Mouse (Mus musculus): ENCODE measurements around the gene Slc36a3. TPM values are rescaled to one million over a fixed set of nuclear protein-coding genes. Genes with fewer than 3 reads are reported as not detected.
"Not testable (repeated sequence)": the region's sequence is repeated elsewhere in the genome, so short reads cannot be mapped to it uniquely, and the experiment has no call there.

Slc36a3 gene
- total RNA-seq, 2 experiments from 2014 or later, result not detected

DNA sequence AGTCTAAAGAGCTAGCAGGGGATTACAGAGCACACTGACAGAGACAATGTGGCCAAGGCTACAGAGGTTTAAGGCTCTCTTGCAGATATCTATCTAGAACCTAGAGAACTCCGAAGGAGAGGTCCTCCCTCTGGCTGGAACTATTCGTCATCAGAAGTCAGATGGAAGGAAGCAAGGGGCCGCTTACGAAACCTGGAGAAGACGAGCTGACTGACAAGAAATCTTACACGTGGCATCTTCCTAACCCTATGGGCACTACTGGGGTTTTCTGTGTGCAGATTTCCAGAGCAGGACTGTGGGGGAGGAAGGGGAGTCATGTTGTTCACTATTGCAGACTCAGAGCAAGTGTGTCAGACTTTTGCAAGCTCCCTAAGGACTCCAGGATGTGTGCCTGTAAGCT is 4.1 kb downstream of the Slc36a3 start:
- ATAC-seq (replicated peaks; ENCODE audit: poor library complexity, severe bottlenecking), result peak; percentile 61

GRCm38 (mm10) chr11:55146855-55147254 is 4.7 kb downstream of the Slc36a3 start:
- no peak for ATAC-seq (replicated peaks; ENCODE audit: poor library complexity, severe bottlenecking)

DNA sequence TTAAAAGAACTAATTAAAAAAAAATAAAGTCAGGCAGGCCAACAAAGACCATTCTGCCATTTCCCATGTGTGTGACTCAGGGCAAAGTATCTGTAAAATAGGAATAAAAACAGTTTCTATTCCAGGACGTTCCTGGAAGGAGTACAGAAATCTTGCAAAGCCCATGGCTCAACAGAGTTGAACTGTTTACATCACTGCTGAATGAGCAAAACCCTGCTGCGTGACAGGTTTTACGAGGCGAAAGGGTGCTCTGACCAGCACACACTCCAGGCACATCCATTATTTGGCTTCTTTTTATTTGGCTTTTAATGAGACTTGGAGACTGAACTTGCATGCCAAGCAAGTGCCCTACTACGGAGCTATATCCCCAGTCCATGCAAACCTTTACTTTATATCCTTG is 7.5 kb downstream of the Slc36a3 start:
- no peak for ATAC-seq (replicated peaks; ENCODE audit: poor library complexity, severe bottlenecking)

- no peak for ATAC-seq (replicated peaks; ENCODE audit: poor library complexity, severe bottlenecking)
Observed at GRCm38 (mm10) chr11:55141502-55141901, 10.0 kb downstream of the Slc36a3 start.

DNA sequence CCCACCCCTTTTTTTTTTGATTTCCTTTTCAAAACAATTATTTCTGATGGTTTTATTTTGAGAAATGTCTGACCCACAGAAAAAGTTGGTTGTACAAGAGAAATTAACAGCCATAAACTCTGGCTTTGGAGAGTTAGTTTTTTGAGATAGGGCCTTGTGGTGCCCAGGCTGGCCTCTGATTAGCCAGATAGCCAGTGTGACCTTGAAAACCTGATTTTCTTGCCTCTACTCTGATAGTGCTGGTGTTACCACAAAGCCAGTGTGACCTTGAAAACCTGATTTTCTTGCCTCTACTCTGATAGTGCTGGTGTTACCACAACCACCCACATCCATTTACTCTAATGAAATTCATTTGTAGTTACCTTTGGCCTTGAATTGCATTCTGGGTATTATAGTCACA is 13.9 kb downstream of the Slc36a3 start:
- ATAC-seq (replicated peaks; ENCODE audit: poor library complexity, severe bottlenecking), result no peak

DNA sequence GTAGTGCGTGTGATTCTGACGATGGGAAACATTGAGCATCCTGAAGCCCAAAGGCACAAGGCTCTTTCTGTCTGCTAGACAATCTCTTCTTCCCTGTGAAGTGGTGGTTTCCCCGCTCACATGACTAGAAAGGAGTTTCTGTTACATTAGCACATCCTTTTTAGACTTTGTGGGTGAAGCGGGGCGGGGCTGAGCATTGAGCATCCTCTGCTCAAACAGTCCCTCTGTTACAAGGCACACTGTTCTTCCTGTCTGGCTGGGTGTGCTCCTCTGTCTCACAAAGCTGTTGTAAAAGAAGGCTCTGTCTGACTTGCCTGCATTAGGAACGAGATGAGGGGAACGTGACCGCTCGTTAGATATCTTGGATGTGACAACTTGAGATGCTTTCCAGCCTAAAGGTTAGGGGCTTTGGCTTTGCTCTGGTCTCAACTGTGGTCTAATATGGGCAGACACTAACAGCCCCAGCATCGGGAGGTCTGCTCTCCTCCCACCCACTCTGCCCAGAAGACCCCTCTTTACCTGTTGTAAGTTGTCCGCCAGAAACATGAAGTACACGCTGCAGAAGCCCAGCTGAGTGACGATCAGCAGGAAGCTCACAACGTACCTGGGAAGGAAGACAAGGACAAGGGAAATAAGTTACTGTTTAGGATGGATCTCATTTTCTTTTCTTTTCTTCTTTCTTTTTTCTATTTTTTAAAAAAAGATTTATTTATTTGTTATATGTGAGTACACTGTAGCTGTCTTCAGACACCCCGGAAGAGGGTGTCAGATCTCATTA is 14.5 kb downstream of the Slc36a3 start:
- peak; percentile 91 for ATAC-seq (replicated peaks; ENCODE audit: poor library complexity, severe bottlenecking)

GRCm38 (mm10) chr11:55134871-55135270 is 16.6 kb downstream of the Slc36a3 start:
- 0 out of 2 replicates have a peak, but pooled peaks have one; percentile 5 for ATAC-seq (replicated peaks; ENCODE audit: poor library complexity, severe bottlenecking)

DNA sequence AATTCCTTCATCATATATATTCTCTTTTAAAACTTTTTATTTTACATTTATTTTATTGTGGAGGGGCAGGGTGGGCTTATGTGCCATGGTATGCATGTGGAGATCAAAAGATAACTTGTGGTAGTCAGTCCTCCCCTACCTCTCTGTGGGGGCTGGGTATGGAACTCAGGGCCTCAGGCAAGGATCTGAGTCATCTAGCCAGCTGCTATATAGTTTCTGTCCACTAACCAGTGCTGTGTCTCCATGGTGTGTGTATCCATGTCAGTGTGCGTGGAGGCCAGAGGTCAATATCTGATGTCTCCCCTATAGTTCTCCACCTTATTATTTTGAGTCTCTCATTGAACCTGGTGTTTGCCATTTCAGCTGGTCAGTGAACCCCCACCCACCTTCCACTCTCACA is 17.1 kb downstream of the Slc36a3 start:
- no peak for ATAC-seq (replicated peaks; ENCODE audit: poor library complexity, severe bottlenecking)

- no peak for ATAC-seq (replicated peaks; ENCODE audit: poor library complexity, severe bottlenecking)
Observed at GRCm38 (mm10) chr11:55133204-55133603, 18.3 kb downstream of the Slc36a3 start.

- ATAC-seq (replicated peaks; ENCODE audit: poor library complexity, severe bottlenecking), result no peak
Observed at GRCm38 (mm10) chr11:55131946-55132345, 19.6 kb downstream of the Slc36a3 start.

GRCm38 (mm10) chr11:55131077-55131742 is 20.3 kb downstream of the Slc36a3 start:
- ATAC-seq (replicated peaks; ENCODE audit: poor library complexity, severe bottlenecking), result peak; percentile 92

DNA sequence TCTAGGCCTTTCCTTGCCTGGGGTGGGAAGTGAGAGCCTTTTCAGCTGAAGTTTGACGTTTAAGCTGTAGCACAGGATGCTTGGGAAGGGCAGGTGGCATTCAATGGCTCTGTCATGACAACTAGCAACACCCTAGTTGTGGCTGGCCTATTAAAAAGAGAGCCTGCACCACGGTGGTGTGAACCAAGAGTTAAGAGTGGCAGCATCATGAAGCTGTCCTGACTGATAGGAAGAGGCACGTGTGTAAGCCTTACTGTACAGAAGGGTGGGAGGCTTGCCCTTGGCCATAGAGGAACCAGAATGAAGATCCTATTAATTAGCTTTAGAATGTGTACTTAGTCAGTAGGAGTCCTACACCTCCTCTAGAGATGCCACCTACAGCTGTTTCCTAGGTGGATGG is 23.1 kb downstream of the Slc36a3 start:
- no peak for ATAC-seq (replicated peaks; ENCODE audit: poor library complexity, severe bottlenecking)

- ATAC-seq (replicated peaks; ENCODE audit: poor library complexity, severe bottlenecking), result no peak
Observed at GRCm38 (mm10) chr11:55127937-55128336, 23.6 kb downstream of the Slc36a3 start.

GRCm38 (mm10) chr11:55126663-55127062 is 24.8 kb downstream of the Slc36a3 start:
- ATAC-seq (replicated peaks; ENCODE audit: poor library complexity, severe bottlenecking), result no peak

DNA sequence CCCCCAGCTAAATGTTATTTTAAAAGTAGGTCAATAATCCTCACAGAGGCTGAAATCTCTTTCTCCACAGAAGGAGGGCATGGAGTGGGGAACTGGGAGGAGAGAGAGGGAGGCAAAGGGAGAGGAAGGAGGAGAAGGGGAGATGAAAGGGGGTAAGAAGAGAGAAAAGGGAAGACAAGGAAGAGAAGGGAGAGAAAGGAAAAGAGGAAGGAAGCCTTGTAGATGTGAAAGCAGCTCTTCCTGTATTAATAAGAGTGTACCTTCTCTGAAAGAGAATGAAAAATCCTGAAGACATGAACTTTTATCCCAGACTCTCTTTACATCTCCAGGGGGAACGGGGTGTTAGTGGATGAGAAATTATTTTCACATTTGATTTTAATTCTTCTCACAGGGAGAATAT is 30.1 kb downstream of the Slc36a3 start:
- peak; percentile 66 for ATAC-seq (replicated peaks; ENCODE audit: poor library complexity, severe bottlenecking)

DNA sequence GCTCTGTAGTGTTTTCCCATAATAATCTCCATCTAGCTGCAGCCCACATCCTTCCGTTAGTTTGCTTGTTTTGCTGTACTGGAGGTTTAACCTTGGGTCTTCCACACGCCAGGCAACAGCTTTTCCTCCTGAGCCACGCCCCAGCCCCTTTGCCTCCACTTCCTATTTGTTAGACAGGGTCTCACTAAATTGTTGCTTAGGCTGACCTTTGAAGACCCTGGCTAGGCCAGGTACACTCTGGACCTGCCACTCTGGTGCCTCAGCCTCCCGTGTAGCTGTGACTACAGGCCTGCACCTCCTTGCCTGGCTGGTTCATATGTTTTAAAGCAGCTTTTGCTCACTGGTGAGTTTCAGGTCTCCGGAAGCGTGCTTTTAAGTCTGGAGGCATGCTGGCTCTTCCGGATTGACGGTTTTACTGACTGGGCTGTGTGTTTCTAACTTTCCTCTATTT is 30.7 kb downstream of the Slc36a3 start:
- ATAC-seq (replicated peaks; ENCODE audit: poor library complexity, severe bottlenecking), result peak; percentile 58

- no peak for ATAC-seq (replicated peaks; ENCODE audit: poor library complexity, severe bottlenecking)
Observed at GRCm38 (mm10) chr11:55120279-55120678, 31.2 kb downstream of the Slc36a3 start.

DNA sequence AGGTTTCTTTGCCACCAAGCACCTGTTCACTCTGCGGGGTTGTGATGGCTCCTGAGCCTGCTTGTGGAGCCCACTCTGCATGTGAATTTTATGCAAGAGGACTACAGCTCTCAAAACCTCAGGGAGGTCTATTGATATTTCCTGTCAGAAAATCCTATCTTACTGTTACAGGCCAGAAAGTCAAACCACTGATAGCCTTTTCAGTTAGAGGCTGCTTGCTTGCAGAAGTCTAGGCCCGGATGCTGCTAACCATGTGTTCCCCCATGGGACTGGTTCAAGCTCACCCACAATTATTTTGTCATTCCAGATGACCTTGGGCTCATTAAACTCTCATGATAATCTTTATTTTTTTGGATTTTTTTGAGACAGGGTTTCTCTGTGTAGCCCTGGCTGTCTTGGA is 34.5 kb downstream of the Slc36a3 start:
- no peak for ATAC-seq (replicated peaks; ENCODE audit: poor library complexity, severe bottlenecking)

DNA sequence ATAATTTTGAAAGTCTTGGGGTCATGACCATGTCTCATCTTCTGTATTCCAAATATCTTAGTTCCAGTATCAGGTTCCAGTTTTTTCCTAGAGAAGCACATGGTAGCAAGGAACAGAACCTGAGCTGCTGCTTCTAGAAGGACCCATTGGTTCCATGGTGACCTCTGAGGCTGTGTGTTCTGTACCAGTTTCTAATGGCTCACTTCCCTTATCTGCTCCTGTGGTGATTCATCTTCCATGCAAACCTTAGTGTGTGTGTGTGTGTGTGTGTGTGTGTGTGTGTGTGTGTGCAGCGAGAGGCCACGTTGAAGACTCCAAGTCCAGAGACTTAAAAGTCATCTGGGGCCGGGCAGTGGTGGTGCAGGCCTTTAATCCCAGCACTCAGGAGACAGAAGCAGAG is 35.5 kb downstream of the Slc36a3 start:
- peak; percentile 32 for ATAC-seq (replicated peaks; ENCODE audit: poor library complexity, severe bottlenecking)

- no peak for ATAC-seq (replicated peaks; ENCODE audit: poor library complexity, severe bottlenecking)
Observed at GRCm38 (mm10) chr11:55114291-55114690, 37.2 kb downstream of the Slc36a3 start.

DNA sequence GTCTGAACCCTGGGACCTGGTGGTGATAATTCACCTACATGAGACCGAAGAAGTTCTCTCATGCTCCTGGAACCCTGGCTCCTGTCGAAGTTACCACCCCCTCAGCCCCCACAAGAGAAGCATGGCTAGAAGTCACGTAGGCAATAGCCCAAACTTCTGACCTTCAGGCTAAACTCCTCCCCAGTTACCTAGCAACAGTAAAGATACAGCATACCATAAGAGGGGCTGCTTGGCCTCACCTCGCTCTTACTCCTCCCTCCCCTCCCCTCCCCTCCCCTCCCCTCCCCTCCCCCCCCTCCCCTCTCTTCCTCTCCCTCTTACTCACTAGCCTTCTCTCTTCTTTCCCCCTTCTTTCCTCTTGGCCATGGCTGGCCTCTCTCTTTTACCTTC is 37.7 kb downstream of the Slc36a3 start:
- ATAC-seq (replicated peaks; ENCODE audit: poor library complexity, severe bottlenecking), result not testable (repeated sequence)
